Mouse (Mus musculus) olfactory bulb, adult 2 months (tissue): ENCODE results near the gene Ndfip2. TPM values are rescaled to one million over a fixed set of nuclear protein-coding genes. Genes with fewer than 3 reads are reported as not detected.

Experiments
- H3K27ac ChIP-seq: fragments of 200-500 bp; 2 replicates; pipeline ENCODE4 v1.5.1; 2012; ENCODE audit warnings: low read depth, low read length; ENCODE audit not compliant: insufficient read depth
- H3K4me1 ChIP-seq: fragments of 200-500 bp; 2 replicates; pipeline ENCODE4 v1.6.1; 2012; ENCODE audit warnings: low read length; ENCODE audit not compliant: control insufficient read depth, insufficient read depth
- H3K4me3 ChIP-seq: fragments of 200-500 bp; 2 replicates; pipeline ENCODE4 v1.5.1; 2012; ENCODE audit warnings: mild to moderate bottlenecking, low read depth, low read length, moderate library complexity; ENCODE audit not compliant: insufficient read depth
- CTCF ChIP-seq: fragments of 200-500 bp; IDR thresholded peaks from 2 replicates; pipeline ENCODE4 v1.5.1; 2012; ENCODE audit warnings: low read depth, mild to moderate bottlenecking, low read length, moderate library complexity; ENCODE audit not compliant: insufficient read depth
- POLR2A ChIP-seq: fragments of 200-500 bp; IDR thresholded peaks from 2 replicates; pipeline ENCODE4 v1.6.1; 2012; ENCODE audit warnings: mild to moderate bottlenecking, low read depth, low read length, moderate library complexity; ENCODE audit not compliant: insufficient read depth
- WGBS: fragments of 180-500 bp; shearing (Covaris S2); methylation state at CpG from one replicate; pipeline ENCODE4 v1.1.7; 2018; 5-methylcytosine and 5-hydroxymethylcytosine counted together
- polyA plus RNA-seq: library from polyadenylated mRNA; stranded (reverse); fragments of >200 nt; gene quantifications from 2 replicates; pipeline ENCODE4 v1.2.4, GENCODE M21; 2012; ENCODE audit warnings: low replicate concordance; ENCODE audit not compliant: missing spikeins, insufficient read depth, insufficient read length

Ndfip2 gene
- polyA plus RNA-seq, 1 experiment = not detected

GRCm38 (mm10) chr14:105322829-105323228, 64.5 kb downstream of the Ndfip2 start:
- no peak for TF ChIP-seq CTCF
- TF ChIP-seq POLR2A = no peak
- no peak overlapping the region for H3K4me3 ChIP-seq
- WGBS = 63% methylated on average over 5 of the region's 5 CpGs
- H3K4me1 ChIP-seq = no peaks in the 10 kb centered on the region
- no peak overlapping the region for H3K27ac ChIP-seq

DNA sequence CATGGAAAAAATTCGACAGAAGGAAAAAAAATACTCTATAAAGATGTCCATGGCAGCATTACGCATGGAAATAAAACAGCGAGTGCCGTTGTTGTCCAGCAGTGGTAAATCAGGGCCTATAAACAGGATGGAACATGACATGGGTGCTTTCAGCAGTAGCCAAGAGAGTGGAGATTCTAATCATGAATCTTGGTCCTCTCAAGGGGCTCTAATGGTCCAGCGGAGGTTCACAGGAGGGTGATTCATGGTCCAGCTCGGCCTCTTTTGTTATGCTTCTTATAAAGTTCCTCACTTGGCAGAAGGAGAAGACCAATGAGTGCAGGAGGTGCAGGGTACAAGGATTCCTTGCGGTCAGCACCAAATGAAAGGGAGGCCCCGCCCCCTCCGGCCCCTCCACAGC, 65.1 kb downstream of the Ndfip2 start:
- TF ChIP-seq CTCF (no peak), POLR2A (no peak)
- 87% methylated on average over 9 of the region's 9 CpGs for WGBS
- Histone ChIP-seq H3K4me1 (no peaks in the 10 kb centered on the region), H3K27ac (no peak overlapping the region), H3K4me3 (no peak overlapping the region)

DNA sequence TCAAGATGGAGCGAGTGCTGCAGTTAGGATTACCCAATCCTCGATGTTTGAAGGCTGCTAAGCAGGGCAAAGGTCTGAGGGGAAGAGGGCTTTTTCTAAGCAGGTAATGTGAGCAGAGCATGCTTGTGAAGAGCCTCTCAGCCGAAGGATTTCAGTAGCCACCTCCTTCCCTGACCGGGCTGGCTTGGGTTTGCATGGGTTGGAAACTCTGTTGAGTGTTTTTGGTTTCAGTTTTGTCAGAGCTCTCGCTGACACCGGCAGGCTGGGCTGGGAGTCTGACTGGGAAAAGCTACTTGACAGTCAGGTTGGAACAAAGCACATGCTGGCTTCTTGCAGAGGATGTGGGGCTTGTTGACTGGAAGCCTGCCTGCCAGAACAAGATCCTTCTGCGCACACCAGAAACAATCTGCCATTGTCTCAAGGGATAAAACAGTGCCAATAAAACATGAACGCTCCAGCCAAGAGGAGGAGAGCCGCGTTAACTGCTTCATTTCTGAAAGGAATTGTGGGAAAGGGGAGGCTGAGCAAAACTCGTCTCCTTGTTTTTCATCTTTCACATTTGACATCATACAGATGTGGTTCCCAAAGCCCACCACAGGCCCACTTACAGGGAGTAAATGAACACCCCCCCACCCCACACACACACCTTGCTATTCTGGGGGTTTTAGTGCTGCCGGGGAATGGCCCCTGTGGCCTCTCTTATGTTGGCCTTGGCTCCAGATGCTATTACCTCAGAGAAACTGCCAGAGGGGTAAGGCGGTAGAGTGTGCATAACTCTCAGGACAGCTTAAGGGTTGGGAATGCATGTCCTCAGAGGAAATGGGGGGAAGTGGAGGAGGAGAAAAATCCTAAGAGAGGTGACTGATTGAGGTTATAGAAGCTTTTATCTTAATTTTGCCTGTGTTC, 70.3 kb downstream of the Ndfip2 start:
- TF ChIP-seq POLR2A (no peak), CTCF (no peak)
- peaks cover 5% of the 10 kb centered on the region for H3K4me1 ChIP-seq
- WGBS = 4% methylated on average over 13 of the region's 13 CpGs
- H3K27ac ChIP-seq = peak overlapping the region; percentile 17
- H3K4me3 ChIP-seq = peak overlapping the region; percentile 37

DNA sequence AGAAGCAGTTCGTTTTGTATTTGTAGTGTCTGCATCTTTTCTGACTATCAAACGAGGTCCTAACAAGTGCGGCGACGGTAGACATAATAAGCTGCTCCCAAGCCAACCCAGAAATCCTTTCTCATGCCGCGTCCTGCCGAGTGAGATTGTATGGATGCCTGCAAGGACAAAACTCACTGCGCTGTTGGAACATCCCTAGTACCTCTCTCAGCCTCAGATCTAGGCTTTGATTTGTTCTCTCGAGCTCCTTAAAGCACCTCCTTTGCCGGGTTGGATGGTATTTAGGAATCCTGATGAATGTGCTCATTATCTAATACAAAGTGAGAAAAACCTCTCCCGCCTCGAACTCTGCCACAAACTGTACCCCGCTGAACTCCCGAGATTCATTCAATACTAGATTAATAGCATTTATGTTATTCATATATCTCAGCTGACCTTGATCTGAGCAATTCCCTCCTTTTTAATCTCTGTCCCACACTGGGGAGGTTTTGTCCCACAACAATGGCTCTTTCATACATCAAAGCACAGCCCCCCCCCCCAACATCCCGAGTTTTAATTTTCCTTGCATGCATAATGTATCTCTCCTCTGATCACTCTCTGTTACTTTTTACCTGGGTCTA, 75.2 kb downstream of the Ndfip2 start:
- TF ChIP-seq CTCF (no peak), POLR2A (no peak)
- H3K27ac ChIP-seq = no peak overlapping the region
- H3K4me1 ChIP-seq = peaks cover 4% of the 10 kb centered on the region
- peak overlapping the region; percentile 35 for H3K4me3 ChIP-seq
- 7% methylated on average over 16 of the region's 16 CpGs for WGBS

GRCm38 (mm10) chr14:105341765-105342164, 83.4 kb downstream of the Ndfip2 start:
- no peak overlapping the region for H3K4me3 ChIP-seq
- TF ChIP-seq CTCF = no peak
- TF ChIP-seq POLR2A = no peak
- WGBS = 87% methylated on average over 8 of the region's 8 CpGs
- no peaks in the 10 kb centered on the region for H3K4me1 ChIP-seq
- no peak overlapping the region for H3K27ac ChIP-seq

GRCm38 (mm10) chr14:105354121-105354520, 95.7 kb downstream of the Ndfip2 start:
- WGBS = 89% methylated on average over 11 of the region's 11 CpGs
- no peaks in the 10 kb centered on the region for H3K4me1 ChIP-seq
- TF ChIP-seq CTCF = no peak
- no peak for TF ChIP-seq POLR2A
- H3K27ac ChIP-seq = no peak overlapping the region
- no peak overlapping the region for H3K4me3 ChIP-seq

Other genes starting within 250 kb of the Ndfip2 start
- gene Rbm26, start 81.2 kb upstream of the Ndfip2 start, polyA plus RNA-seq = 126 and 195 TPM in 2 replicates